Mouse (Mus musculus) liver, embryonic 12.5 days (tissue): ENCODE measurements around the gene Pigv. TPM values are rescaled to one million over a fixed set of nuclear protein-coding genes. Genes with fewer than 3 reads are reported as not detected.

Experiments
- ATAC-seq: fragments of 200-750 bp; cut with Nextera tagmentation; 2 replicates; pipeline ENCODE4 v1.8.0; 2017; ENCODE audit warnings: moderate number of reproducible peaks, mild to moderate bottlenecking, moderate library complexity
- H3K27ac ChIP-seq: fragments of 300-500 bp; sonication (generic); 2 replicates; pipeline ENCODE4 v1.5.1; 2016; ENCODE audit warnings: mild to moderate bottlenecking
- H3K27me3 ChIP-seq: fragments of 300-500 bp; sonication (generic); replicated peaks from 2 replicates; pipeline ENCODE4 v1.6.1; 2016; ENCODE audit warnings: mild to moderate bottlenecking, moderate library complexity
- H3K36me3 ChIP-seq: fragments of 300-500 bp; sonication (generic); 2 replicates; pipeline ENCODE4 v1.6.1; 2016; ENCODE audit warnings: mild to moderate bottlenecking, moderate library complexity
- H3K4me1 ChIP-seq: fragments of 300-500 bp; sonication (generic); 2 replicates; pipeline ENCODE4 v1.6.1; 2016
- H3K4me2 ChIP-seq: fragments of 300-500 bp; sonication (generic); 2 replicates; pipeline ENCODE4 v1.6.1; 2016; ENCODE audit warnings: mild to moderate bottlenecking, moderate library complexity
- H3K4me3 ChIP-seq: fragments of 300-500 bp; sonication (generic); 2 replicates; pipeline ENCODE4 v1.5.1; 2016; ENCODE audit warnings: mild to moderate bottlenecking, moderate library complexity
- H3K9ac ChIP-seq: fragments of 300-500 bp; sonication (generic); 2 replicates; pipeline ENCODE4 v1.6.1; 2016; ENCODE audit warnings: mild to moderate bottlenecking, moderate library complexity
- H3K9me3 ChIP-seq: fragments of 300-500 bp; sonication (generic); replicated peaks from 2 replicates; pipeline ENCODE4 v1.6.1; 2016; ENCODE audit warnings: mild to moderate bottlenecking, moderate library complexity
- WGBS: fragments of 180-500 bp; shearing (Covaris S2); methylation state at CpG from one replicate; pipeline ENCODE4 v1.1.7; 2016; ENCODE audit not compliant: insufficient replicate concordance; 5-methylcytosine and 5-hydroxymethylcytosine counted together
- polyA plus RNA-seq: library from polyadenylated mRNA; unstranded; fragments of >200 nt; fragmentation: Nextera tagmentation; extraction: Ambion mirVana; gene quantifications from 2 replicates; pipeline ENCODE4 v1.2.1, GENCODE M21; 2016

Gene Pigv
- polyA plus RNA-seq = 7.0 and 10.0 TPM in 2 replicates

GRCm38 (mm10) chr4:133671881-133672844, at the start of gene Pigv:
Pigv (minus strand) TSS chr4:133672647.
- peaks cover 81% of the 10 kb centered on the region for H3K4me1 ChIP-seq
- peak within 1 kb of the TSS; percentile 74 for H3K4me3 ChIP-seq
- H3K27ac ChIP-seq = peak within 1 kb of the TSS; percentile 97
- peak within 1 kb of the TSS; percentile 91 for H3K9ac ChIP-seq
- peak within 1 kb of the TSS; percentile 92 for H3K4me2 ChIP-seq
- H3K9me3 ChIP-seq = no peaks in the 10 kb centered on the region
- ATAC-seq = peak; percentile 85
- H3K27me3 ChIP-seq = no peaks in the 10 kb centered on the region
- peaks cover 19% of the 10 kb centered on the region; the same call in 1 of the 2 replicates for H3K36me3 ChIP-seq
- under 1% methylated on average over 74 of the region's 76 CpGs for WGBS

- Histone ChIP-seq H3K9me3 (no peaks in the 10 kb centered on the region), H3K27ac (no peak overlapping the region), H3K9ac (no peak overlapping the region), H3K4me3 (no peak overlapping the region), H3K27me3 (no peaks in the 10 kb centered on the region), H3K36me3 (peaks cover 93% of the 10 kb centered on the region), H3K4me2 (no peak overlapping the region), H3K4me1 (peaks cover 13% of the 10 kb centered on the region)
- 88% methylated on average over 3 of the region's 3 CpGs for WGBS
- no peak for ATAC-seq
These were observed 47.3 kb upstream of the Pigv start for GRCm38 (mm10) chr4:133719791-133720190.

- Histone ChIP-seq H3K27ac (no peak overlapping the region), H3K36me3 (peaks cover 97% of the 10 kb centered on the region), H3K4me3 (no peak overlapping the region), H3K9me3 (no peaks in the 10 kb centered on the region), H3K4me1 (peaks cover 55% of the 10 kb centered on the region), H3K27me3 (no peaks in the 10 kb centered on the region), H3K9ac (no peak overlapping the region), H3K4me2 (no peak overlapping the region)
- 70% methylated on average over 5 of the region's 5 CpGs for WGBS
- no peak for ATAC-seq
These were observed 40.3 kb upstream of the Pigv start for GRCm38 (mm10) chr4:133712755-133713154.

- no peak for ATAC-seq
- Histone ChIP-seq H3K4me1 (peaks cover 68% of the 10 kb centered on the region), H3K27me3 (no peaks in the 10 kb centered on the region), H3K27ac (no peak overlapping the region), H3K9ac (no peak overlapping the region), H3K4me3 (no peak overlapping the region), H3K36me3 (peaks cover 97% of the 10 kb centered on the region), H3K9me3 (no peaks in the 10 kb centered on the region), H3K4me2 (no peak overlapping the region)
- WGBS = 82% methylated on average over 6 of the region's 6 CpGs
These were observed 39.0 kb upstream of the Pigv start for GRCm38 (mm10) chr4:133711307-133712076.

- H3K9me3 ChIP-seq = no peaks in the 10 kb centered on the region
- peaks cover 84% of the 10 kb centered on the region for H3K4me1 ChIP-seq
- ATAC-seq = no peak
- H3K27me3 ChIP-seq = no peaks in the 10 kb centered on the region
- 62% methylated on average over 2 of the region's 2 CpGs for WGBS
- no peak overlapping the region for H3K9ac ChIP-seq
- H3K27ac ChIP-seq = no peak overlapping the region
- H3K4me2 ChIP-seq = no peak overlapping the region
- peaks cover 97% of the 10 kb centered on the region for H3K36me3 ChIP-seq
- H3K4me3 ChIP-seq = no peak overlapping the region
These were observed 36.9 kb upstream of the Pigv start for GRCm38 (mm10) chr4:133709395-133709794.

GRCm38 (mm10) chr4:133707464-133707863, 35.0 kb upstream of the Pigv start:
- no peak for ATAC-seq
- H3K4me1 ChIP-seq = peaks cover 77% of the 10 kb centered on the region
- H3K9ac ChIP-seq = no peak overlapping the region
- no peak overlapping the region for H3K4me3 ChIP-seq
- H3K4me2 ChIP-seq = peak overlapping the region; percentile 3
- 14% methylated on average over 1 of the region's 1 CpGs for WGBS
- H3K36me3 ChIP-seq = peaks cover 97% of the 10 kb centered on the region
- no peaks in the 10 kb centered on the region for H3K9me3 ChIP-seq
- no peaks in the 10 kb centered on the region for H3K27me3 ChIP-seq
- peak overlapping the region; percentile 38; the same call in 1 of the 2 replicates for H3K27ac ChIP-seq

GRCm38 (mm10) chr4:133706956-133707355, 34.5 kb upstream of the Pigv start:
- H3K4me1 ChIP-seq = peaks cover 72% of the 10 kb centered on the region
- peak; percentile 52 for ATAC-seq

GRCm38 (mm10) chr4:133705062-133705461, 32.6 kb upstream of the Pigv start:
- Histone ChIP-seq H3K4me2 (no peak overlapping the region), H3K4me3 (no peak overlapping the region), H3K27me3 (no peaks in the 10 kb centered on the region), H3K36me3 (peaks cover 97% of the 10 kb centered on the region), H3K4me1 (peaks cover 65% of the 10 kb centered on the region), H3K9ac (no peak overlapping the region), H3K27ac (0 out of 2 replicates have a peak overlapping the region, but pooled peaks have one; percentile 22), H3K9me3 (no peaks in the 10 kb centered on the region)
- WGBS = 50% methylated on average over 4 of the region's 4 CpGs
- no peak for ATAC-seq

More at GRCm38 (mm10) chr4:133706956-133707355, 34.5 kb upstream of the Pigv start:
- peaks cover 97% of the 10 kb centered on the region for H3K36me3 ChIP-seq
- no peak overlapping the region for H3K9ac ChIP-seq
- H3K4me2 ChIP-seq = peak overlapping the region; percentile 3
- WGBS = 24% methylated on average over 8 of the region's 8 CpGs
- no peaks in the 10 kb centered on the region for H3K9me3 ChIP-seq
- H3K27me3 ChIP-seq = no peaks in the 10 kb centered on the region
- H3K4me3 ChIP-seq = no peak overlapping the region
- peak overlapping the region; percentile 38 for H3K27ac ChIP-seq

- 82% methylated on average over 11 of the region's 11 CpGs for WGBS
- H3K9me3 ChIP-seq = no peaks in the 10 kb centered on the region
- no peak for ATAC-seq
- H3K36me3 ChIP-seq = peaks cover 96% of the 10 kb centered on the region
- H3K4me2 ChIP-seq = no peak overlapping the region
- H3K27me3 ChIP-seq = no peaks in the 10 kb centered on the region
- H3K9ac ChIP-seq = no peak overlapping the region
- no peak overlapping the region for H3K27ac ChIP-seq
- no peak overlapping the region for H3K4me3 ChIP-seq
- H3K4me1 ChIP-seq = peaks cover 24% of the 10 kb centered on the region
These were observed 28.5 kb upstream of the Pigv start for GRCm38 (mm10) chr4:133700905-133701368.

- no peak for ATAC-seq
- WGBS = 91% methylated on average over 3 of the region's 3 CpGs
These were observed 22.9 kb upstream of the Pigv start for GRCm38 (mm10) chr4:133695363-133695762.

GRCm38 (mm10) chr4:133690252-133690651, 17.8 kb upstream of the Pigv start:
- Histone ChIP-seq H3K4me3 (no peak overlapping the region), H3K9ac (no peak overlapping the region), H3K36me3 (peaks cover 100% of the 10 kb centered on the region), H3K27me3 (no peaks in the 10 kb centered on the region), H3K27ac (no peak overlapping the region), H3K4me2 (no peak overlapping the region), H3K4me1 (peaks cover 5% of the 10 kb centered on the region; the same call in 1 of the 2 replicates), H3K9me3 (no peaks in the 10 kb centered on the region)
- ATAC-seq = no peak
- WGBS = 57% methylated on average over 5 of the region's 5 CpGs

More at GRCm38 (mm10) chr4:133695363-133695762, 22.9 kb upstream of the Pigv start:
- Histone ChIP-seq H3K4me1 (peaks cover 5% of the 10 kb centered on the region; the same call in 1 of the 2 replicates), H3K4me2 (no peak overlapping the region), H3K9ac (no peak overlapping the region), H3K36me3 (peaks cover 97% of the 10 kb centered on the region), H3K4me3 (no peak overlapping the region), H3K27ac (no peak overlapping the region), H3K9me3 (no peaks in the 10 kb centered on the region), H3K27me3 (no peaks in the 10 kb centered on the region)
